Mouse (Mus musculus): ENCODE data around the gene Pdxp.

Gene Pdxp

GRCm38 (mm10) chr15:78913632-78914090 lies at the start of gene Pdxp:
Gene Pdxp (plus strand): TSS chr15:78913919.
- peak; percentile 91 to 95 for DNase-seq (ENCODE audit: low spot score in 2 of 2)

GRCm38 (mm10) chr15:78868398-78868797 lies 45.3 kb upstream of the Pdxp start:
- DNase-seq (ENCODE audit: low spot score in 2 of 2): no peak

GRCm38 (mm10) chr15:78868826-78869233 lies 44.9 kb upstream of the Pdxp start:
- DNase-seq (ENCODE audit: low spot score in 2 of 2): no peak

GRCm38 (mm10) chr15:78869775-78870174 lies 43.9 kb upstream of the Pdxp start:
- DNase-seq (ENCODE audit: low spot score in 2 of 2): peak; percentile 40 to 56

- DNase-seq (ENCODE audit: low spot score in 2 of 2): no peak
Measured at GRCm38 (mm10) chr15:78872021-78872608, 41.6 kb upstream of the Pdxp start.

- no peak for DNase-seq (ENCODE audit: low spot score in 2 of 2)
Measured at GRCm38 (mm10) chr15:78873803-78874435, 39.8 kb upstream of the Pdxp start.

GRCm38 (mm10) chr15:78874989-78875388 lies 38.7 kb upstream of the Pdxp start:
- DNase-seq (ENCODE audit: low spot score in 2 of 2): no peak

- DNase-seq (ENCODE audit: low spot score in 2 of 2): no peak
Measured at GRCm38 (mm10) chr15:78875537-78875936, 38.2 kb upstream of the Pdxp start.

- peak; percentile 37 to 48 for DNase-seq (ENCODE audit: low spot score in 2 of 2)
Measured at GRCm38 (mm10) chr15:78876258-78876696, 37.4 kb upstream of the Pdxp start.

GRCm38 (mm10) chr15:78876991-78877809 lies 36.5 kb upstream of the Pdxp start, which contains the start of gene Gga1:
Gene Gga1 (plus strand): TSS chr15:78877190.
- DNase-seq (ENCODE audit: low spot score in 2 of 2): peak; percentile 96

GRCm38 (mm10) chr15:78877810-78878390 lies 35.8 kb upstream of the Pdxp start:
- DNase-seq (ENCODE audit: low spot score in 2 of 2): no peak

- peak in 1 of 2 experiments; percentile 39 for DNase-seq (ENCODE audit: low spot score in 2 of 2)
Measured at GRCm38 (mm10) chr15:78878792-78879516, 34.8 kb upstream of the Pdxp start.

GRCm38 (mm10) chr15:78880432-78880831 lies 33.3 kb upstream of the Pdxp start:
- no peak for DNase-seq (ENCODE audit: low spot score in 2 of 2)

- DNase-seq (ENCODE audit: low spot score in 2 of 2): no peak
Measured at GRCm38 (mm10) chr15:78881828-78882227, 31.9 kb upstream of the Pdxp start.

- no peak for DNase-seq (ENCODE audit: low spot score in 2 of 2)
Measured at GRCm38 (mm10) chr15:78889401-78889853, 24.3 kb upstream of the Pdxp start.

GRCm38 (mm10) chr15:78892440-78892839 lies 21.3 kb upstream of the Pdxp start:
- DNase-seq (ENCODE audit: low spot score in 2 of 2): no peak

GRCm38 (mm10) chr15:78894726-78895125 lies 19.0 kb upstream of the Pdxp start:
- DNase-seq (ENCODE audit: low spot score in 2 of 2): peak; percentile 54 to 66

- DNase-seq (ENCODE audit: low spot score in 2 of 2): peak; percentile 59 to 80
Measured at GRCm38 (mm10) chr15:78895741-78896140, 18.0 kb upstream of the Pdxp start.

- peak; percentile 65 to 81 for DNase-seq (ENCODE audit: low spot score in 2 of 2)
Measured at GRCm38 (mm10) chr15:78896149-78896548, 17.6 kb upstream of the Pdxp start.

GRCm38 (mm10) chr15:78897488-78897887 lies 16.2 kb upstream of the Pdxp start:
- DNase-seq (ENCODE audit: low spot score in 2 of 2): no peak

- peak; percentile 38 to 43 for DNase-seq (ENCODE audit: low spot score in 2 of 2)
Measured at GRCm38 (mm10) chr15:78898507-78899001, 15.2 kb upstream of the Pdxp start.

Data from natural killer cell, adult 2 months (primary cell).